Mouse (Mus musculus): ENCODE results near the gene Olfr362.
"Not testable (repeated sequence)": the region's sequence is repeated elsewhere in the genome, so short reads cannot be mapped to it uniquely, and the experiment has no call there.

Olfr362 gene

DNA sequence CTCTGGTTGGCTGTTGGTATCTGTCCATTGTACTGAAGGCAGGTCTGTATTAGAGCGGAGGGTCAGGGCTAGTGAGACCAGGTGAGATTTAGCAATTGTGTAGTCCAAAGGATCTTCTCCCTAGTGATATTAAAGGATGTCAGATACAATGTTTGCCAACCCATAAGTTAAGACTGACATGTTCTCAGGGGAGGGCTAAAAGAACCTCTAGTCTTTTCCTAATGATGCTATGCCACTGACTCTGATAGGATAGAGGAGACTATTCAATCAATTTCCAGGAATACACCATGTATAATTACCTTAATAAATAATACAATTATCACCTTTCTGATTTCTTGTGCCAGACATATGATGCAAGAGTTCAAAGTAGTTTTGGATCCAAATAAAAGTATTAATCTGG lies at the start of gene Olfr362:
Gene Olfr362, minus strand, starts transcription at position 101 of the 400 bp plus-strand sequence.
- DNase-seq = no peak

DNA sequence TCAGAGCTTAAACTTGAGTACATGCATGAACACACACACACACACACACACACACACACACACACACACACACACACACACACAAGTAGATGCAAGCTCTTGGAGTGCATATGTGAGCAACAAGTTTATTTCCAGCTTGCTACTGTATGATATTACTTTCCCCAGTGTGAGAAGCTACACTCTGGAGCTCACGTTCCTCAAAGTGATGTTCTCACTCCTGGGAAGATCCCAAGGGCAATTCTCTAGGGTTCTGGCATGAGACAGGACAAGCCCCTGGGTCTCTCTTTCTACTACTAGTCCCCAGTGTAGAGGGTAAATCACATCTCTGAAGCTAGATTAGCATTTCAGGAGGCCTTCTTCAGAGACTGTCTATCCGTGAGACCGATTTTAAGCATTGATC lies 21.3 kb upstream of the Olfr362 start, which contains the start of gene Olfr364-ps1:
Gene Olfr364-ps1, plus strand, starts transcription at position 301 of the 400 bp plus-strand sequence.
- DNase-seq = no peak

DNA sequence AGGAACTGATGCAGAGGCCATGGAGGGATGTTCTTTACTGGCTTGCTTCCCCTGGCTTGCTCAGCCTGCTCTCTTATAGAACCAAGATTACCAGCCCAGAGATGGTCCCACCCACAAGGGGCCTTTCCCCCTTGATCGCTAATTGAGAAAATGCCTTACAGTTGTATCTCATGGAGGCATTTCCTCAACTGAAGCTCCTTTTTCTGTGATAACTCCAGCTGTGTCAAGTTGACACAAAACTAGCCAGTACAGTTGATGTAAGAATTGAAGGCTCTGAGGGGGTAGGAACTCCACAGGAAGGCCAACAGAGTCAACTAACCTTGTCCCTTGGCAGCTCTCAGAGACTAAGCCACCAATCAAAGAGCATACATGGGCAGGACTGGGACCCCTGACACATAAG lies 28.5 kb downstream of the Olfr362 start, which contains the start of gene Olfr361:
Gene Olfr361, minus strand, starts transcription at position 101 of the 400 bp plus-strand sequence.
- not testable (repeated sequence) for DNase-seq

DNA sequence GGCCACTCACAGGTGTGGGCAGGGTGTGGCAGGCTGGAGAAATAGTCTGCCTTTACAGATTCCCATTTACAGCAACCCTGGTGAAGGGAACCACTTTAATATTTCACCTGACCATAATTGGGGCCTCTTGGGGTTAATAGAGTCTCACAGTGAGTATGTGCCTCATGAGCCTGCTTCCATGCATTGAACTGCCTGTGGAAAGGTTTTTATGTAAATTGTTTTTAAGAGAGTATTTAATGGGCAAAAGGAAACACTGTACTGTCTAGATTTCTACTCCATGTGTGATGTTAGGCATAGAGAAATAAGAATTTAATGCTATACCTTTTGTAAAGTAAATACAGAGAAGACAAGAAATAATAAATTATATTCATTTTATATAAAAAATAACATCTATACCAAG lies 52.3 kb downstream of the Olfr362 start, which contains the start of gene Olfr360:
Gene Olfr360, plus strand, starts transcription at position 301 of the 400 bp plus-strand sequence.
- DNase-seq = no peak
